Mouse (Mus musculus) brain, adult 2 months (tissue): ENCODE measurements around the gene Nprl2.

Experiments
- DNase-seq: peaks from one replicate; pipeline ENCODE4 v3.0.0; 2011; ENCODE audit warnings: low read depth, low spot score

The Nprl2 gene

GRCm38 (mm10) chr9:107534408-107535202 is 7.4 kb upstream of the Nprl2 start:
- DNase-seq, result peak; percentile 49

- DNase-seq, result peak; percentile 61
Measured at GRCm38 (mm10) chr9:107538231-107538630, 3.8 kb upstream of the Nprl2 start.

- no peak for DNase-seq
Measured at GRCm38 (mm10) chr9:107538711-107539110, 3.3 kb upstream of the Nprl2 start.

GRCm38 (mm10) chr9:107539940-107540339 is 2.1 kb upstream of the Nprl2 start:
- no peak for DNase-seq

GRCm38 (mm10) chr9:107540420-107540819 is 1.6 kb upstream of the Nprl2 start:
- DNase-seq, result no peak

- no peak for DNase-seq
Measured at GRCm38 (mm10) chr9:107541005-107541404, 1.0 kb upstream of the Nprl2 start.

- DNase-seq, result no peak
Measured at GRCm38 (mm10) chr9:107542352-107542686, 293 bp downstream of the Nprl2 start.

GRCm38 (mm10) chr9:107542721-107543120 is 695 bp downstream of the Nprl2 start:
- no peak for DNase-seq

- DNase-seq, result no peak
Measured at GRCm38 (mm10) chr9:107543299-107543698, 1.3 kb downstream of the Nprl2 start.

GRCm38 (mm10) chr9:107544196-107544700 is 2.2 kb downstream of the Nprl2 start:
- DNase-seq, result no peak

- DNase-seq, result no peak
Measured at GRCm38 (mm10) chr9:107544729-107545128, 2.7 kb downstream of the Nprl2 start.

- no peak for DNase-seq
Measured at GRCm38 (mm10) chr9:107545199-107545598, 3.2 kb downstream of the Nprl2 start.

GRCm38 (mm10) chr9:107545602-107546001 is 3.6 kb downstream of the Nprl2 start:
- peak; percentile 84 for DNase-seq

- DNase-seq, result peak; percentile 94
Measured at GRCm38 (mm10) chr9:107547026-107547425, 5.0 kb downstream of the Nprl2 start, which contains the start of gene Zmynd10. Zmynd10 (plus strand) TSS chr9:107547298.

- no peak for DNase-seq
Measured at GRCm38 (mm10) chr9:107547957-107548356, 5.9 kb downstream of the Nprl2 start.

- no peak for DNase-seq
Measured at GRCm38 (mm10) chr9:107548820-107549219, 6.8 kb downstream of the Nprl2 start.

- DNase-seq, result no peak
Measured at GRCm38 (mm10) chr9:107549297-107550074, 7.5 kb downstream of the Nprl2 start.

- DNase-seq, result no peak
Measured at GRCm38 (mm10) chr9:107550491-107551116, 8.6 kb downstream of the Nprl2 start.

- DNase-seq, result no peak
Measured at GRCm38 (mm10) chr9:107551117-107551889, 9.3 kb downstream of the Nprl2 start, which contains the start of gene Rassf1. Rassf1 (plus strand) TSS chr9:107551555.

- DNase-seq, result no peak
Measured at GRCm38 (mm10) chr9:107551890-107552355, 9.9 kb downstream of the Nprl2 start.
